Mouse (Mus musculus) embryonic fibroblast, embryonic 13.5 days (primary cell): ENCODE measurements at regions not wholly inside any gene's neighbourhood (a gene's known extent, or its start where the extent isn't known, plus 50 kb on each side); places are given as distances from the start of the nearest gene placed in this dataset.

Source experiments
- CTCF ChIP-seq: IDR thresholded peaks from 2 replicates; pipeline ENCODE4 v1.5.1; 2011; ENCODE audit warnings: mild to moderate bottlenecking, control low read depth, low read length, moderate library complexity, borderline replicate concordance; ENCODE audit not compliant: insufficient read depth
- POLR2A ChIP-seq: IDR thresholded peaks from 2 replicates; pipeline ENCODE4 v1.6.1; 2011; ENCODE audit warnings: low read depth, mild to moderate bottlenecking, control low read depth, low read length, moderate library complexity

DNA sequence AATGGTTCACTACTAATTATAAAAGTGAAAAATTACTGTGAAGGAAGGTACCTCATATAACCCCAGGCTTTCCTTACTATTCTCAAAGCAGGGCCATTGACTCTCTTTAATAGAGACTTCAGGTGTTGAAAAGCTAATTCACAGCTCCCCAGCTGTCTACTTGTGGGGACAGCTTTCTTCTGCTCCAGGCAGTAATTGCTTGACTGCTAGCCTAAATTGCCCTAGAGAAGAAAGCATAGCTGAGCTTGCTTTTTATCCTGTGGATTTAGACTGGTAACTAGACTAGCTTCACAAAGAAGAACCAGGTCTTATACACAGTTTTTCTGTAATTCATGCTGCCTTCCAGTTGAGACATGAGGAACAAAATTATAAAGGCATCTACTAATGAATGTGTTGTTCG, 452.6 kb upstream of the Agtr1b start:
- TF ChIP-seq CTCF (no peak), POLR2A (no peak)
